Mouse (Mus musculus) midbrain, embryonic 15.5 days (tissue): ENCODE measurements at regions not wholly inside any gene's neighbourhood (a gene's known extent, or its start where the extent isn't known, plus 50 kb on each side); places are given as distances from the start of the nearest gene placed in this dataset.

ENCODE experiments used
- ATAC-seq: fragments of 200-750 bp; cut with Nextera tagmentation; replicated peaks from 2 replicates; pipeline ENCODE4 v1.8.0; 2017; ENCODE audit warnings: moderate TSS enrichment
- H3K27ac ChIP-seq: fragments of 300-500 bp; sonication (generic); 2 replicates; pipeline ENCODE4 v1.5.1; 2015; ENCODE audit warnings: mild to moderate bottlenecking, inconsistent platforms
- H3K27me3 ChIP-seq: fragments of 300-500 bp; sonication (generic); replicated peaks from 2 replicates; pipeline ENCODE4 v1.6.1; 2015; ENCODE audit warnings: inconsistent platforms
- H3K36me3 ChIP-seq: fragments of 300-500 bp; sonication (generic); replicated peaks from 2 replicates; pipeline ENCODE4 v1.6.1; 2015; ENCODE audit warnings: inconsistent platforms
- H3K4me1 ChIP-seq: fragments of 300-500 bp; sonication (generic); 2 replicates; pipeline ENCODE4 v1.6.1; 2015; ENCODE audit warnings: inconsistent platforms
- H3K4me2 ChIP-seq: fragments of 300-500 bp; sonication (generic); 2 replicates; pipeline ENCODE4 v1.6.1; 2015; ENCODE audit warnings: inconsistent platforms, mild to moderate bottlenecking, moderate library complexity
- H3K4me3 ChIP-seq: fragments of 300-500 bp; sonication (generic); 2 replicates; pipeline ENCODE4 v1.5.1; 2015; ENCODE audit warnings: mild to moderate bottlenecking, inconsistent platforms
- H3K9ac ChIP-seq: fragments of 300-500 bp; sonication (generic); 2 replicates; pipeline ENCODE4 v1.6.1; 2015; ENCODE audit warnings: mild to moderate bottlenecking, inconsistent platforms
- H3K9me3 ChIP-seq: fragments of 300-500 bp; sonication (generic); 2 replicates; pipeline ENCODE4 v1.6.1; 2016; ENCODE audit warnings: inconsistent platforms
- WGBS: fragments of 180-500 bp; shearing (Covaris S2); methylation state at CpG from one replicate; pipeline ENCODE4 v1.1.7; 2015; ENCODE audit warnings: mixed read lengths; 5-methylcytosine and 5-hydroxymethylcytosine counted together

- Histone ChIP-seq H3K9ac (no peak overlapping the region), H3K27ac (no peak overlapping the region), H3K4me3 (no peak overlapping the region), H3K4me2 (no peak overlapping the region), H3K9me3 (no peaks in the 10 kb centered on the region), H3K36me3 (no peaks in the 10 kb centered on the region), H3K4me1 (no peaks in the 10 kb centered on the region; the same call in 1 of the 2 replicates), H3K27me3 (no peaks in the 10 kb centered on the region)
- ATAC-seq: no peak
- 88% methylated on average over 7 of the region's 7 CpGs for WGBS
These were observed 330.2 kb downstream of the Rnd3 start for GRCm38 (mm10) chr2:50818557-50819304.

- no peak overlapping the region for H3K9ac ChIP-seq
- H3K4me3 ChIP-seq: no peak overlapping the region
- ATAC-seq: no peak
- H3K4me2 ChIP-seq: no peak overlapping the region
- peaks cover 9% of the 10 kb centered on the region for H3K4me1 ChIP-seq
- no peak overlapping the region for H3K27ac ChIP-seq
- no peaks in the 10 kb centered on the region for H3K9me3 ChIP-seq
- no peaks in the 10 kb centered on the region for H3K27me3 ChIP-seq
- 69% methylated on average over 5 of the region's 5 CpGs for WGBS
- no peaks in the 10 kb centered on the region for H3K36me3 ChIP-seq
These were observed 332.5 kb downstream of the Rnd3 start for GRCm38 (mm10) chr2:50816364-50816763.

GRCm38 (mm10) chr2:50815541-50815940 lies 333.4 kb downstream of the Rnd3 start:
- H3K4me3 ChIP-seq: no peak overlapping the region
- no peak for ATAC-seq
- H3K9ac ChIP-seq: no peak overlapping the region
- no peaks in the 10 kb centered on the region for H3K36me3 ChIP-seq
- no peaks in the 10 kb centered on the region for H3K27me3 ChIP-seq
- no peaks in the 10 kb centered on the region for H3K9me3 ChIP-seq
- H3K27ac ChIP-seq: no peak overlapping the region
- WGBS: 48% methylated on average over 3 of the region's 3 CpGs
- H3K4me2 ChIP-seq: no peak overlapping the region
- H3K4me1 ChIP-seq: peaks cover 17% of the 10 kb centered on the region

- H3K9ac ChIP-seq: no peak overlapping the region
- no peak overlapping the region for H3K4me3 ChIP-seq
- no peaks in the 10 kb centered on the region for H3K36me3 ChIP-seq
- ATAC-seq: no peak
- WGBS: 92% methylated on average over 9 of the region's 9 CpGs
- no peak overlapping the region for H3K27ac ChIP-seq
- peaks cover 25% of the 10 kb centered on the region for H3K4me1 ChIP-seq
- H3K9me3 ChIP-seq: no peaks in the 10 kb centered on the region
- H3K27me3 ChIP-seq: no peaks in the 10 kb centered on the region
- H3K4me2 ChIP-seq: no peak overlapping the region
These were observed 335.1 kb downstream of the Rnd3 start for GRCm38 (mm10) chr2:50813568-50814461.

- Histone ChIP-seq H3K4me1 (peaks cover 25% of the 10 kb centered on the region), H3K9ac (no peak overlapping the region), H3K9me3 (no peaks in the 10 kb centered on the region), H3K27me3 (no peaks in the 10 kb centered on the region), H3K4me3 (no peak overlapping the region), H3K4me2 (no peak overlapping the region), H3K36me3 (no peaks in the 10 kb centered on the region), H3K27ac (no peak overlapping the region)
- WGBS: 27% methylated on average over 4 of the region's 4 CpGs
- ATAC-seq: no peak
These were observed 336.6 kb downstream of the Rnd3 start for GRCm38 (mm10) chr2:50812296-50812695.

GRCm38 (mm10) chr2:50810336-50811066 lies 338.4 kb downstream of the Rnd3 start:
- Histone ChIP-seq H3K9ac (no peak overlapping the region), H3K36me3 (no peaks in the 10 kb centered on the region), H3K4me2 (peak overlapping the region; percentile 3; the same call in 1 of the 2 replicates), H3K4me1 (peaks cover 25% of the 10 kb centered on the region), H3K27ac (peak overlapping the region; percentile 66), H3K9me3 (no peaks in the 10 kb centered on the region), H3K4me3 (no peak overlapping the region), H3K27me3 (no peaks in the 10 kb centered on the region)
- ATAC-seq: peak; percentile 86
- 2% methylated on average over 5 of the region's 5 CpGs for WGBS

GRCm38 (mm10) chr2:50809823-50810222 lies 339.1 kb downstream of the Rnd3 start:
- WGBS: 20% methylated on average over 3 of the region's 3 CpGs
- H3K4me2 ChIP-seq: no peak overlapping the region
- no peak for ATAC-seq

GRCm38 (mm10) chr2:50807162-50807960 lies 341.6 kb downstream of the Rnd3 start:
- WGBS: 81% methylated on average over 6 of the region's 6 CpGs
- Histone ChIP-seq H3K4me3 (no peak overlapping the region), H3K9ac (no peak overlapping the region), H3K4me2 (no peak overlapping the region), H3K4me1 (peaks cover 23% of the 10 kb centered on the region), H3K9me3 (no peaks in the 10 kb centered on the region), H3K36me3 (no peaks in the 10 kb centered on the region), H3K27ac (no peak overlapping the region), H3K27me3 (no peaks in the 10 kb centered on the region)
- no peak for ATAC-seq

More at GRCm38 (mm10) chr2:50809823-50810222, 339.1 kb downstream of the Rnd3 start:
- H3K9ac ChIP-seq: no peak overlapping the region
- H3K27ac ChIP-seq: peak overlapping the region; percentile 50; the same call in 1 of the 2 replicates
- no peaks in the 10 kb centered on the region for H3K27me3 ChIP-seq
- H3K4me1 ChIP-seq: peaks cover 25% of the 10 kb centered on the region
- H3K9me3 ChIP-seq: no peaks in the 10 kb centered on the region
- H3K4me3 ChIP-seq: no peak overlapping the region
- H3K36me3 ChIP-seq: no peaks in the 10 kb centered on the region

GRCm38 (mm10) chr2:50805645-50806044 lies 343.3 kb downstream of the Rnd3 start:
- ATAC-seq: no peak
- Histone ChIP-seq H3K4me3 (no peak overlapping the region), H3K4me2 (no peak overlapping the region), H3K27ac (no peak overlapping the region), H3K9me3 (no peaks in the 10 kb centered on the region), H3K36me3 (no peaks in the 10 kb centered on the region), H3K4me1 (peaks cover 8% of the 10 kb centered on the region; the same call in 1 of the 2 replicates), H3K27me3 (no peaks in the 10 kb centered on the region), H3K9ac (no peak overlapping the region)
- 87% methylated on average over 3 of the region's 3 CpGs for WGBS

- Histone ChIP-seq H3K27me3 (no peaks in the 10 kb centered on the region), H3K4me3 (no peak overlapping the region), H3K36me3 (no peaks in the 10 kb centered on the region), H3K4me1 (no peaks in the 10 kb centered on the region), H3K9me3 (no peaks in the 10 kb centered on the region), H3K4me2 (no peak overlapping the region), H3K9ac (no peak overlapping the region), H3K27ac (no peak overlapping the region)
- ATAC-seq: no peak
- whole genome bisulfite sequencing: 90% methylated on average over 3 of the region's 3 CpGs
These were observed 352.8 kb downstream of the Rnd3 start for GRCm38 (mm10) chr2:50796087-50796486.

- Histone ChIP-seq H3K27ac (no peak overlapping the region), H3K27me3 (no peaks in the 10 kb centered on the region), H3K4me3 (no peak overlapping the region), H3K4me1 (no peaks in the 10 kb centered on the region), H3K9me3 (no peaks in the 10 kb centered on the region), H3K4me2 (no peak overlapping the region), H3K9ac (no peak overlapping the region), H3K36me3 (no peaks in the 10 kb centered on the region)
- 86% methylated on average over 2 of the region's 2 CpGs for WGBS
- no peak for ATAC-seq
These were observed 355.3 kb downstream of the Rnd3 start for GRCm38 (mm10) chr2:50793616-50794015.
